Mouse (Mus musculus) liver, embryonic 13.5 days (tissue): ENCODE measurements at regions not wholly inside any gene's neighbourhood (a gene's known extent, or its start where the extent isn't known, plus 50 kb on each side); places are given as distances from the start of the nearest gene placed in this dataset.

Experiments
- ATAC-seq: fragments of 200-750 bp; cut with Nextera tagmentation; 2 replicates; pipeline ENCODE4 v1.8.0; 2017; ENCODE audit warnings: low read depth, mild to moderate bottlenecking, moderate number of reproducible peaks, moderate library complexity
- DNase-seq: peaks from one replicate; pipeline ENCODE4 v3.0.0; 2022
- H3K27ac ChIP-seq: fragments of 300-500 bp; sonication (generic); 2 replicates; pipeline ENCODE4 v1.5.1; 2015; ENCODE audit warnings: moderate library complexity, mild to moderate bottlenecking, inconsistent platforms
- H3K27me3 ChIP-seq: fragments of 300-500 bp; sonication (generic); 2 replicates; pipeline ENCODE4 v1.6.1; 2015; ENCODE audit warnings: mild to moderate bottlenecking, inconsistent platforms
- H3K36me3 ChIP-seq: fragments of 300-500 bp; sonication (generic); 2 replicates; pipeline ENCODE4 v1.6.1; 2015; ENCODE audit warnings: mild to moderate bottlenecking, inconsistent platforms
- H3K4me1 ChIP-seq: fragments of 300-500 bp; sonication (generic); replicated peaks from 2 replicates; pipeline ENCODE4 v1.6.1; 2015; ENCODE audit warnings: inconsistent platforms
- H3K4me2 ChIP-seq: fragments of 300-500 bp; sonication (generic); 2 replicates; pipeline ENCODE4 v1.6.1; 2015; ENCODE audit warnings: inconsistent platforms, mild to moderate bottlenecking, moderate library complexity
- H3K4me3 ChIP-seq: fragments of 300-500 bp; sonication (generic); replicated peaks from 2 replicates; pipeline ENCODE4 v1.5.1; 2015; ENCODE audit warnings: mild to moderate bottlenecking, inconsistent platforms
- H3K9ac ChIP-seq: fragments of 300-500 bp; sonication (generic); 2 replicates; pipeline ENCODE4 v1.6.1; 2015; ENCODE audit warnings: mild to moderate bottlenecking, inconsistent platforms
- H3K9me3 ChIP-seq: fragments of 300-500 bp; sonication (generic); replicated peaks from 2 replicates; pipeline ENCODE4 v1.6.1; 2016; ENCODE audit warnings: inconsistent platforms
- WGBS: fragments of 180-500 bp; shearing (Covaris S2); methylation state at CpG from one replicate; pipeline ENCODE4 v1.1.7; 2015; ENCODE audit not compliant: insufficient replicate concordance; 5-methylcytosine and 5-hydroxymethylcytosine counted together

GRCm38 (mm10) chr3:149381051-149381450, 390.7 kb upstream of the Adgrl2 start:
- Histone ChIP-seq H3K9ac (no peak overlapping the region), H3K4me2 (no peak overlapping the region), H3K4me3 (no peak overlapping the region), H3K27ac (no peak overlapping the region), H3K36me3 (no peaks in the 10 kb centered on the region), H3K9me3 (no peaks in the 10 kb centered on the region), H3K4me1 (no peaks in the 10 kb centered on the region), H3K27me3 (no peaks in the 10 kb centered on the region)
- DNase-seq (no peak), ATAC-seq (no peak)
- WGBS: 65% methylated on average over 6 of the region's 6 CpGs

- Histone ChIP-seq H3K36me3 (no peaks in the 10 kb centered on the region), H3K27ac (no peak overlapping the region), H3K9me3 (no peaks in the 10 kb centered on the region), H3K9ac (no peak overlapping the region), H3K4me3 (no peak overlapping the region), H3K4me2 (no peak overlapping the region), H3K4me1 (no peaks in the 10 kb centered on the region), H3K27me3 (no peaks in the 10 kb centered on the region)
- WGBS: 46% methylated on average over 15 of the region's 15 CpGs
- ATAC-seq (no peak), DNase-seq (peak; percentile 8)
These were observed 389.6 kb upstream of the Adgrl2 start for GRCm38 (mm10) chr3:149379866-149380472.

- Histone ChIP-seq H3K9me3 (no peaks in the 10 kb centered on the region), H3K27me3 (no peaks in the 10 kb centered on the region), H3K9ac (no peak overlapping the region), H3K4me1 (no peaks in the 10 kb centered on the region), H3K27ac (no peak overlapping the region), H3K4me3 (no peak overlapping the region), H3K36me3 (no peaks in the 10 kb centered on the region), H3K4me2 (no peak overlapping the region)
- no peak for DNase-seq
- ATAC-seq: no peak
- 74% methylated on average over 3 of the region's 3 CpGs for WGBS
These were observed 389.0 kb upstream of the Adgrl2 start for GRCm38 (mm10) chr3:149379249-149379865.

GRCm38 (mm10) chr3:149371439-149371838, 381.1 kb upstream of the Adgrl2 start:
- ATAC-seq (no peak), DNase-seq (no peak)
- Histone ChIP-seq H3K4me1 (no peaks in the 10 kb centered on the region), H3K4me2 (no peak overlapping the region), H3K36me3 (no peaks in the 10 kb centered on the region), H3K4me3 (no peak overlapping the region), H3K27me3 (no peaks in the 10 kb centered on the region), H3K9ac (no peak overlapping the region), H3K9me3 (no peaks in the 10 kb centered on the region), H3K27ac (no peak overlapping the region)
- WGBS: 73% methylated on average over 5 of the region's 5 CpGs

- H3K4me3 ChIP-seq: no peak overlapping the region
- no peak overlapping the region for H3K9ac ChIP-seq
- no peaks in the 10 kb centered on the region for H3K36me3 ChIP-seq
- no peak for ATAC-seq
- no peak overlapping the region for H3K27ac ChIP-seq
- WGBS: 80% methylated on average over 6 of the region's 6 CpGs
- H3K4me2 ChIP-seq: no peak overlapping the region
- H3K9me3 ChIP-seq: no peaks in the 10 kb centered on the region
- no peak for DNase-seq
- H3K27me3 ChIP-seq: no peaks in the 10 kb centered on the region
- H3K4me1 ChIP-seq: no peaks in the 10 kb centered on the region
These were observed 380.3 kb upstream of the Adgrl2 start for GRCm38 (mm10) chr3:149370517-149371227.

GRCm38 (mm10) chr3:149367888-149368287, 377.5 kb upstream of the Adgrl2 start:
- Histone ChIP-seq H3K27ac (no peak overlapping the region), H3K27me3 (no peaks in the 10 kb centered on the region), H3K4me3 (no peak overlapping the region), H3K9ac (no peak overlapping the region), H3K4me2 (no peak overlapping the region), H3K36me3 (no peaks in the 10 kb centered on the region), H3K4me1 (no peaks in the 10 kb centered on the region), H3K9me3 (no peaks in the 10 kb centered on the region)
- ATAC-seq (no peak), DNase-seq (no peak)
- 56% methylated on average over 3 of the region's 3 CpGs for WGBS

- H3K9me3 ChIP-seq: no peaks in the 10 kb centered on the region
- H3K4me1 ChIP-seq: no peaks in the 10 kb centered on the region
- no peak overlapping the region for H3K4me3 ChIP-seq
- no peak overlapping the region for H3K27ac ChIP-seq
- 38% methylated on average over 2 of the region's 2 CpGs for WGBS
- H3K9ac ChIP-seq: no peak overlapping the region
- no peak for ATAC-seq
- no peak overlapping the region for H3K4me2 ChIP-seq
- no peaks in the 10 kb centered on the region for H3K36me3 ChIP-seq
- DNase-seq: no peak
- no peaks in the 10 kb centered on the region for H3K27me3 ChIP-seq
These were observed 369.8 kb upstream of the Adgrl2 start for GRCm38 (mm10) chr3:149360164-149360563.

- WGBS: 30% methylated on average over 6 of the region's 6 CpGs
- Histone ChIP-seq H3K4me3 (no peak overlapping the region), H3K4me2 (no peak overlapping the region), H3K9ac (no peak overlapping the region), H3K27ac (no peak overlapping the region), H3K9me3 (no peaks in the 10 kb centered on the region), H3K27me3 (no peaks in the 10 kb centered on the region), H3K4me1 (no peaks in the 10 kb centered on the region), H3K36me3 (no peaks in the 10 kb centered on the region)
- DNase-seq (no peak), ATAC-seq (no peak)
These were observed 368.3 kb upstream of the Adgrl2 start for GRCm38 (mm10) chr3:149358570-149359193.

GRCm38 (mm10) chr3:149357903-149358569, 367.7 kb upstream of the Adgrl2 start:
- Histone ChIP-seq H3K9me3 (no peaks in the 10 kb centered on the region), H3K27me3 (no peaks in the 10 kb centered on the region), H3K9ac (no peak overlapping the region), H3K4me3 (no peak overlapping the region), H3K4me2 (no peak overlapping the region), H3K4me1 (no peaks in the 10 kb centered on the region), H3K27ac (no peak overlapping the region), H3K36me3 (no peaks in the 10 kb centered on the region)
- ATAC-seq (no peak), DNase-seq (no peak)
- WGBS: 47% methylated on average over 14 of the region's 14 CpGs

GRCm38 (mm10) chr3:149357121-149357520, 366.8 kb upstream of the Adgrl2 start:
- ATAC-seq: no peak
- Histone ChIP-seq H3K36me3 (no peaks in the 10 kb centered on the region), H3K27me3 (no peaks in the 10 kb centered on the region), H3K4me2 (no peak overlapping the region), H3K9ac (no peak overlapping the region), H3K4me3 (no peak overlapping the region), H3K27ac (no peak overlapping the region), H3K4me1 (no peaks in the 10 kb centered on the region), H3K9me3 (no peaks in the 10 kb centered on the region)
- 49% methylated on average over 2 of the region's 2 CpGs for whole genome bisulfite sequencing
- DNase-seq: no peak

- ATAC-seq (no peak), DNase-seq (no peak)
- no peaks in the 10 kb centered on the region for H3K4me1 ChIP-seq
- WGBS: 83% methylated on average over 11 of the region's 11 CpGs
- no peaks in the 10 kb centered on the region for H3K9me3 ChIP-seq
- no peak overlapping the region for H3K4me3 ChIP-seq
- H3K9ac ChIP-seq: no peak overlapping the region
- H3K27me3 ChIP-seq: no peaks in the 10 kb centered on the region
- no peaks in the 10 kb centered on the region for H3K36me3 ChIP-seq
- no peak overlapping the region for H3K4me2 ChIP-seq
- no peak overlapping the region for H3K27ac ChIP-seq
These were observed 365.0 kb upstream of the Adgrl2 start for GRCm38 (mm10) chr3:149355362-149355761.
